Mouse (Mus musculus) lung, adult 18-20 months (tissue): Measurements from ENCODE around the gene Lman1l.

Experiments
- DNase-seq, 2 experiments: peaks; one replicate each; pipeline ENCODE4 v3.0.0; 2022; ENCODE audit warnings: mixed read lengths in 2 of 2

Gene Lman1l

GRCm38 (mm10) chr9:57620674-57621073 lies at the start of gene Lman1l:
Lman1l (minus strand) TSS chr9:57620774.
- DNase-seq = no peak

GRCm38 (mm10) chr9:57669566-57669965 lies 49.0 kb upstream of the Lman1l start:
- no peak for DNase-seq

GRCm38 (mm10) chr9:57668277-57668676 lies 47.7 kb upstream of the Lman1l start:
- no peak for DNase-seq

- peak; percentile 55 to 76 for DNase-seq
These were observed 47.2 kb upstream of the Lman1l start for GRCm38 (mm10) chr9:57667817-57668216.

GRCm38 (mm10) chr9:57667136-57667535 lies 46.6 kb upstream of the Lman1l start:
- no peak for DNase-seq

- no peak for DNase-seq
These were observed 46.0 kb upstream of the Lman1l start for GRCm38 (mm10) chr9:57666536-57666935.

- DNase-seq = no peak
These were observed 44.0 kb upstream of the Lman1l start for GRCm38 (mm10) chr9:57664616-57665015.

- no peak for DNase-seq
These were observed 41.0 kb upstream of the Lman1l start for GRCm38 (mm10) chr9:57661552-57661951.

GRCm38 (mm10) chr9:57660501-57660900 lies 39.9 kb upstream of the Lman1l start:
- DNase-seq = no peak

GRCm38 (mm10) chr9:57659774-57660173 lies 39.2 kb upstream of the Lman1l start:
- peak; percentile 76 to 84 for DNase-seq

- DNase-seq = no peak
These were observed 38.4 kb upstream of the Lman1l start for GRCm38 (mm10) chr9:57658970-57659369.

GRCm38 (mm10) chr9:57657843-57658242 lies 37.3 kb upstream of the Lman1l start:
- DNase-seq = no peak

- DNase-seq = no peak
These were observed 36.2 kb upstream of the Lman1l start for GRCm38 (mm10) chr9:57656631-57657350.

GRCm38 (mm10) chr9:57655749-57656148 lies 35.2 kb upstream of the Lman1l start:
- peak; percentile 91 to 93 for DNase-seq

- no peak for DNase-seq
These were observed 34.4 kb upstream of the Lman1l start for GRCm38 (mm10) chr9:57654966-57655365.

- DNase-seq = no peak
These were observed 32.7 kb upstream of the Lman1l start, which contains the start of gene Csk for GRCm38 (mm10) chr9:57653283-57653682. Csk (minus strand) TSS chr9:57653631.

GRCm38 (mm10) chr9:57652855-57653254 lies 32.3 kb upstream of the Lman1l start:
- DNase-seq = no peak

GRCm38 (mm10) chr9:57652351-57652750 lies 31.8 kb upstream of the Lman1l start:
- DNase-seq = no peak

- no peak for DNase-seq
These were observed 30.3 kb upstream of the Lman1l start for GRCm38 (mm10) chr9:57650786-57651311.

- DNase-seq = no peak
These were observed 29.7 kb upstream of the Lman1l start for GRCm38 (mm10) chr9:57650130-57650785.

- DNase-seq = no peak
These were observed 26.9 kb upstream of the Lman1l start for GRCm38 (mm10) chr9:57647286-57648108.

GRCm38 (mm10) chr9:57646551-57647103 lies 26.1 kb upstream of the Lman1l start:
- peak; percentile 48 to 50 for DNase-seq
